Mouse (Mus musculus) kidney, adult 9 months (tissue): ENCODE results near the gene Gm8439.
"Not testable (repeated sequence)": the region's sequence is repeated elsewhere in the genome, so short reads cannot be mapped to it uniquely, and the experiment has no call there.

Source experiments
- DNase-seq: peaks from one replicate; pipeline ENCODE4 v3.0.0; 2022

Gene Gm8439

DNA sequence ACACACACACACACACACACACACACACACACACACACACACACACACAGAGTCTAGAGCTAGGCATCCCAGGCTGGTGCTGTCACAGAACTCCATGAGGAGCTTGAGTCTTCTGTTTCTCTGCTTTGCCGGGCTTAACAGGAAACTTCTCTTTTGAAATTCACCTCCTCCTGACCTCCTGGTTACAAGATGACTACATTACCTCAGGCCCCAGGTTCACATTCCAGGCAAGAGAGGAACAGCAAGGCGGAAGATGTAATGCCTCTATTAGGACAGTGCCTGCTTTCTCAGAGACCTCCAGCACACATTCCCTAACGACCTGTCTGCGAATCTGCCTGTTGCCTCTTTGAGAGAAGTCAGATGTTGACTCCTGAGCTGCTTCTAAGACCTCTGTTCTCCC lies at the start of gene Gm8439:
Gm8439 (plus strand) TSS at position 301 of the 400 bp plus-strand sequence.
- DNase-seq = no peak

DNA sequence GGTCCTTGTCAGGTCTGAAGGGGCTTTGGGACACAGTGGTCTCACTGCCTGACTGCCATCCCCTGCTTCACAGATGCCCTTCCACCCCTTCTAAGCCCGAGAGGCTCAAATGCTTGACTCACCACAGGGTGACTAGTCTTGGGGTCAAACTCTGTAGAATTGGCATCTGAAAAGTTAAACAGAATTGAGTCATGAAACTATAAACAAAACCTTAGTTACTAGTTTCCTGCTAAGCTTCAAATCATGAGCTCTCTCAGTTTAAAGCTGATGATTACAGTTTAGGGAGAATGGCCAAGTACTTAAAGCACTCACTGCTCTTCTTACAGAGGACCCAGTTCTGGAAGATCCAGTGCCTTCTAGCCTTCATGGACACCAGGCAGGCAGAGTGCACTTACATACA lies 43.6 kb upstream of the Gm8439 start:
- DNase-seq = no peak

DNA sequence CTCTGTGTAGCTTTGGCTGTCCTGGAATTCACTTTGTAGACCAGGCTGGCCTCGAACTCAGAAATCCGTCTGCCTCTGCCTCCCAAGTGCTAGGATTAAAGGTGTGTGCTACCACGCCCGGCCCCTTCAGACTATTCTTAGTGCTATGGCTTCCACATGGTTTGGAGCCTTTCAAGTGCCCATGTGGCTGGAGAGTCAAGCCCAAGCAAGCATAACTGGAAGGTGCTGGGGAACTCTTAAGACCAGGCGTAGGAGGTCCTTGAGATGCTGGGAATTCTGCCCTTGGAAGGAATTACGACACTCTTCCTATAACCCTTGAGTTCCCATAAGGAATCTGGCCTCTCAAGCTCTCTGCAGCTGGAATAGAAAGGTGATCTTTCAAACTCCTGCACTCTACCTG lies 32.0 kb upstream of the Gm8439 start:
- no peak for DNase-seq

DNA sequence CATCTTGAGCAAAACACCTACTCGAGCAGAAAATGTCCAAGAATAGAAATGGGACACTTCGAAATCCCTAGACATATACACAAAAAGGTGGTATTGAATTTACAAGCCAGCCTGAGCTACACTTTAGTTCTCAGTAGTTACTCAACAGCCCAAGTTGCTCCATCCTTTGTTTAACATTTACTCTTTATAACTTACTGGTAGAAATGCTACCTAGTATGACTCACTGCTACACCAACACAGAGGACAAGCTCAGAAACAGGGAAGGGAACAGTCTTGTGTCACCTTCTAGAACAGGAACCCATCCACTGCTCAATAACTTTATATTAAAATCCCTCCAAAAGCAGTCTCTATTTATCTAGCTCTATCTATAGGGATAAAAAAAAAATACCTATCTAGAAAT lies 22.8 kb upstream of the Gm8439 start:
- peak; percentile 40 for DNase-seq

DNA sequence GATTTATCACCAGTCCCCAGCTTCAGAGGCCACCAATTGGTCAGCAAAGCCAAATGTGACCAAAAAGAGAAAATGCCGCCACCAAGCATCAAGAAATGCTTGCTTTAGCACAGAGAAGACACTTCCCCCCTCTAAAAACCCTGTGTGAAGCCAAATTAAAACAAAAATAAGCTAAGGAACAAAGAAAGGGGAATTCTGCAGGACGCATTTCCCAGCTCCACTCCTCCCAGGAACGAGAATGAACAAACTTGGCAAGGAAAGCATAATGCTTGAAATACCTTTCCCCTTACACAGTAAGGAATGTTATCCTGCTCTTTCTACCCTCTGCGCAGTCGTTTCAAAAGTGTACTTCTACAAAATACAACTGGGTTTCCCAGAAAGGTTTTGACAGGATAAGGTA lies 20.5 kb upstream of the Gm8439 start:
- DNase-seq = peak; percentile 44

DNA sequence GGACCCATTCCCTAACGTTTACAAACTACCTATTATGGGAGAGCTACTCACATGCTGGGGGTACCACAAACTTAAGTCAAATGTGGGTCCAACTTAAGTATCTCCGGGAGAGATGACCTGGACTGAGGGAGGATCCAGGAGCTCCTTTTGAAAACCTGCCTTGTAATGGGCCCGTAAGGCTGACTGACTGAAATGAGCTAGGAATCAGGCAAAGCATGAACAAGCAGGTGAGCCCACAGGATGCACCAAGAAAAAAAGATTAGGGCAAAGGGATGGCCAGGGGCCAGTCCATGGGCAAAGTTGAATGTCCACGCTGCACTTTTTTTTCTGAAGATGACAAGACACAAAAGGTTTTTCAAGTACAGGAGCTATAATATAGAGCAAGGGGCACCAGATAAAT lies 19.5 kb upstream of the Gm8439 start:
- DNase-seq = peak; percentile 69

DNA sequence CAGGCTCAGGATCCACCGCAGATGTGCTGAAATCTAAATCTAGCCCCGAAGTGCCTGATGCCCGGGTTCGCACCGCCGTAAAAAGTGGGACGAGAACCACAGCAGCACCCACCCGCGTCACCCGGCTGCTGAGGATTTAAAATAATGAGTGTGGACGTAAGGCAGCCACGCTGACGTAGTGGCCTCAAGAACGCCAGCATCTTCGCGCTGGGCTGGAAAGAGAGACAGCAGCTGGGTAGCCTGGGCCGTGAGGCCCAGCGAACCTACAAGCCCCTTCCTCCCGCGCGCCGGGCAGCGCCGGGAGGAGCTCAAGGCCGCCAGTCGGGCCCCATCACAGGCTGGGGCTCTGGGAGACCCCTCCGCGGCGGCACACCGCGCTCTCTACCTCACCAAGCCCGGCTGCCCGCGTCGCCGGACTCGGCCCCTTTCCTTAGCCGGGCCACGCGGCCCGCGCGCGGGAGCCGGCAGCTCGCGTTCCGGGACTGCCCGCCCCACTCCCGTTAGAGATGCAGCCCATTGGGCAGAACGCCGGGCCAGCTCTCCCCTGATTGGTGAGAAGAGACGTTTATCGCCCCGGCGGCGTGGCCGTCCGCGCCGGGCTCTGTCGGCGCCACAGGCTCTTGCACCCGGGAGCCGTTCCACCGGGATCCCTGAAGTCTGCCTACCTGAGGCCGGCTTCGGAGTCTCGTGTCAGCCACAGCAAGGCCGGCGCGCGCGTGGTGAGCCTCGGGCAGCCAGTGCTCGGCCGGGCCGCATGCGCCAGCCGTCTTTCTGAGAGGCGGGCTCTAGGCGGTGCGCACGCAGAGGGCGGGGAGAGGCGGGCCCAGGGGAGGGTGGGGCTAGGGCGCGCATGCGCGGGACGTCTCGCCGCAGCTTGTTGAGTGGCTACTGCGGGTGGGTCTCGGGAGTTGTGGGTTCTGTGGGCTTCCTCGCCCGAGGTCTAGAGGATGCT lies 18.8 kb upstream of the Gm8439 start, which contains the start of gene Ctps:
Ctps (minus strand) TSS at position 791 of the 952 bp plus-strand sequence.
- peak; percentile 95 for DNase-seq

DNA sequence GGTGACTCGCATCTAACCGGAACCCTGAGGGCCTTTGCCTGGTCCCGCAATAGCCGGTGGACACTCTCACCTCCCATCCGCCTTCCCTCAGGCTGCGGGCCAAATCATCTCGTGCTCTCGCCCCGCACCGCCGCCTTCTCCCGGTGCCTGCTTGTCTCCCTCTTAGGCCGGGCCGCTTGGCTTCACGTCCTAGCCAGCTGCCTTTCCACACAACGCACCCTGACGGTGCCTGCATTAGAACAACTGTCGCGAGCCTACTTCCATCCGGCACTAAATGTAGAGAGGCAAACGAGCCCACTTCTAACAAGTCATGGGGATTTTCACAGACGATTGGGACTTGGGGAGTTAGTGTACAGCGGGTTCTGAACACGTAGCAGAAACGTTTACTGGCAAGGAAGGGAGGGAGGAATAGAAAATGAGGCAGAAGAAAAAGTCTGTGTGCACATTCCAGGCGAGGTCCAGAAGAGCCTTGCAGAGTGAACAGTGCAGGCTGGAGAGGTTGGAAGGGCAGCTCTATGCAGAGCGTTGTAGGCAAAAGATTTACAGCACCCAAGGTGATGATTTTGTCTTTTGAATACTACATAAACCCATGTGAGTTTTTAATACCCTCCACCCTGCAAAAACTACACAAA lies 18.0 kb upstream of the Gm8439 start:
- DNase-seq = no peak

DNA sequence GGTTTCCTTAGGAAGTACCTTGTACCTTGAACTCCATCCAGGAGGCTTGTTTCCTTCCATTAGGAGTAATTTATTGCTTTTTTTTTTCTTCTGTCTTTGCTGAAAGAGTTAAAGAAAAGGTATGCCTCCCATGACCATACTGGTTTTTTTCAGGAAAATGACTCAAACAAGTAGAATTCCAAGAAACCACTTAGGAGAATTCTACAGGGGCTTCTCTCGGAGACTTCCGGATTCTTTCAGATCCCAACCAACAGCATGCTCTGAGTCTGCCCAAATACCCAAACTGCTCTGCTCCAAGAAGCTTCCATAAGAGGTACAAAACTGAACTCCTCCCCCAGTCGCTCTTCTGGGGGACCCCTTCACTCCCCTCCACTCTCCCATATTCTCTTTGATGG lies 17.5 kb upstream of the Gm8439 start:
- peak; percentile 52 for DNase-seq

DNA sequence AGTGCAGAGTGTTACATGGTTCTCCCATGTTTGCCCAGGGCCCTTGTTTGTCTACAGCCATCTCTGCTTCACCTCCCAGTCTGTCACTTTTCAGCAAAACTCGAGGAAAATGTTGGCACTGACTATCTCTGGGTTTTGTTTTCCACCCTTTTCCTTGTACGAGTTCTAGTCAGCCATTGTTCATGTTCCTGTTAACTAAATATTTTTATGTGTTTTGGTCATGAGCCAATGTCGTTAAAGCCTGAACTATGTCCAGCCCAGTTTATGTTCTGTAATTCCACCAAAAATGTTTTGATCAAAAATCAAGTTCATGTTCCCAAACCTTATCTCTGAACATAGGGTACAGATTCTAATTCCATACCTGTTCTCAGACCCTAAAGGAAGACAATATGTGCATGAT lies 16.9 kb upstream of the Gm8439 start:
- DNase-seq = no peak

DNA sequence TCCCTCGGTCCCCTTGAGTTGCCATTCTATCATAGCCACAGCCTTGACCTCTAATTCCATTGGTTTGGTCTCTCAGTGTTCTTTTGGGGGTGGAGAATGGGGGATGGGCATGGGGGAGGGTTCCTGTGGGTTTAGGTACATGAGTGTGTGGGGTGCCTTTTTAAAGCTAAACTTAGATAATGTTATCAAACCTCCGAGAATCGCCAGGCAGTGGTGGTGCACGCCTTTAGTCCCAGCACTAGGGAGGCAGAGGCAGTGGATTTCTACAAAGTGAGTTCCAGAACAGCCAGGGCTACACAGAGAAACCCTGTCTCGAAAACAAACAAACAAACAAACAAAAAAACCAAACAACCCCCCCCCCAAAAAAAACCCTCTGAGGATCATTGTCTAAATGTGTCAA lies 7.7 kb upstream of the Gm8439 start:
- no peak for DNase-seq

DNA sequence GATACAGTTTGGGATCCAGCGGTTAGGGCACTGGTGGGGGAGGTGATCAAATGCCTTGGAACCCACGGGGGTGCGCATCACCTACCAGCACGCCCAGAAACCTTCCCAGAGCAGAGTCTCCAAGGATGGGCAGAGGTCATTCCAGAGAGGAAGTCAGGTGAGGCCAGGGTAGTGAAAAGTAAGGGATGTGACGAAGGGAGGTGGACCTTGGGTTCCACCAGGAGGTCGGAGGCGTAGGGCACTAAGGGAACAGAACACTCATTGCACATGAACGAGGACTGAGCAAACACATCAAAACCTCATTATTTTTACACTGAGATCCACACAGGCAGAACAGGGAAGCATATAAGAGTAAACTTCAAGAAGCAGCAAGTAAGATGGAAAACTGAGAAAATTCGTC lies 6.8 kb upstream of the Gm8439 start:
- no peak for DNase-seq

DNA sequence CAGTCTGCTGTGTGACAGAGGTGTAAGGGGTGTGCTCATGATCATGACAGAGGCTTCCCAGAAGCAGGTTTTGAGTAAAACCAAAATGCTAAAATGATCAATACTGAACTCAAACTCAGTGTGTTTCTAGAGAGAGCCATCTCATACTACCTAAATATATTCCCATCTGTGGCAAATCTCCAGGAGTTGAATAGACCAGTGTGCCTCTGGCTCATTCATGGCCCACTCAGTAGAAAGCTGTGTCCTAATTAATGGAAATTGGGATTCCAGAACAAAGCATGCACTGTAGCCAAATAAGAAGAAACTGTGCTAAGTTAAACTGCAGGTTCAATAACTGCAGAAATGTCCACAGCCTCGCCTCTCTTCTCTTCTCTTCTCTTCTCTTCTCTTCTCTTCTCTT lies 1.6 kb upstream of the Gm8439 start:
- no peak for DNase-seq

DNA sequence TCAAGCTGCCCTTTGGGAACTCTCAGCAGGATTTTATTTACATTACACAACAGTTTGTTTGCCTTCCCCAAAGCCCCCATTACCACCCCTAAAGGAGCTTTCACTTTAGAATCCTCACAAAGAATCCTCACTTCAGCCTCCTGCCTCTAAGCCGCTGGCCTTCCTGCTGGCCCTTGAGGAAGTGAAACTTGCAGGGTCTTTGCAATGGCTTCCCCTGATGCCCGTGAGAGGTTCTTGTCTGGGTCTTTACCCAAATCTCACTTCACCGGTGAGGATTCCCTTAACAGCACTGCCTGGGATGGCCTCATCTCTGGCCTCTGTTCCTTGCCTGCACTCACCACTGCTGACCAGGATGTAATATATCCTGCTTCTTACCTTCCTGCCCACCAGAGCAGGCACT lies 525 bp downstream of the Gm8439 start:
- DNase-seq = no peak

DNA sequence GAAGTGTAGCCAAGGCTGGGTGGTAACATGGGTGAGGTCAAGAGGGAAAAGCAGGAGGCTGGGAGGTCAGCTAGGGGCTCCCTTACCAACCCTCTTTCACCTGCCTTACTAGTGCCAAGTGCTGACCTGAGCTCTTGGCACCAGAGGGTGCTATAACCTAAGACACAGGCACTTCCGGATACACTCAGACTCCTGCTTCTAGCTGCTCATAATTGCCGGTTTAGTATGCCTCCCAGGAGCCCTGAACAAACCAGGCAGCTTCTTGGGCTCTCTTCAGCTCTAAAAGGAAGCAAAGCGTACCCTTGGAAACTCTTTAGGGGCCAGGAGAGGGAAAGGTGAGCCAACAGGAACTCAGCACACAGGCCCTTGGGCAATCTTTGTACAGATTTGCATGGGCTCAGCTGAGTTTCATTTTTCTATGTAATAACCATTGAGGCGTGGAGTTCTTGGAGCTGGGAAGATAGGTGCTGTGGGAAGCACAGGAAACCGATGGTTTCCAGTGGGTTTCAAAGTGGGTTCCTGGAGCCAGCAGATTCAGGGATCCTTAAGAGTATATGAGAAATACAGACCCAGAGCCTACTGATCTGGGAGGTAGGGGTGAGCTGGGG lies 1.4 kb downstream of the Gm8439 start:
- peak; percentile 82 for DNase-seq

DNA sequence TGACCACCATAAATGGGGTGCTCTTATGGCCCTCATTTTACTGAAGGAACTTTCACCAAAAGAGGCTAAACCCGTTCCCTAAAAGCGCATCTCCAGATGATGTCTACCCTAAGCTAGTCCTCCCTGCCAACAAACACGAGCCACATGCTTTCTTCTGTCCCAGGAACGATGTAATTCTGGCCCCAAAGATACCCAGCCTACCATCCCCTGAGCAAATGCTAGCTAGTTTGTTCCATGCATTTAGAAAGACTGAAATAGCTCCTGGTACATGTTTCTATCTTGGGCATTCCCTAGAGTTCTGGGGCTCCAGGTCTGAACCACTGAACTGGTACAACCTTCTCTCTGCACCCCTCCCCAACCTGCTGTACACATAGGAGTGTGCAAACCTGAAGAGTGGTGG lies 2.4 kb downstream of the Gm8439 start:
- no peak for DNase-seq

DNA sequence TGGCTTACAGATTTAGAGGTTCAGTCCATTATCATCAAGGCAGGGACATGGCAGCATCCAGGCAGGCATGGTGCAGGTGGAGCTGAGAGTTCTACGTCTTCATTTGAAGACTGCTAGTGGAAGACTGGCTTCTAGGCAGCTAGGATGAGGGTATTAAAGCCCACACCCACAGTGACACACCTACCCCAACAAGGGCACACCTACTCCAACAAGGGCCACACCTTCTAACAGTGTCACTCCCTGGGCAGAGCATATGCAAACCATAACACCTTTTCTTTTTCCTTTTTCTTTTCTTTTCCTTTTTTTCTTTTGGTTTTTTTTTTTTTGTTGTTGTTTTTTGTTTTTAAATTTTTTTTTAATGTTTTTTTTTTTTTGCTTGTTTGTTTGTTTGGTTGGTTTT lies 7.7 kb downstream of the Gm8439 start:
- not testable (repeated sequence) for DNase-seq

DNA sequence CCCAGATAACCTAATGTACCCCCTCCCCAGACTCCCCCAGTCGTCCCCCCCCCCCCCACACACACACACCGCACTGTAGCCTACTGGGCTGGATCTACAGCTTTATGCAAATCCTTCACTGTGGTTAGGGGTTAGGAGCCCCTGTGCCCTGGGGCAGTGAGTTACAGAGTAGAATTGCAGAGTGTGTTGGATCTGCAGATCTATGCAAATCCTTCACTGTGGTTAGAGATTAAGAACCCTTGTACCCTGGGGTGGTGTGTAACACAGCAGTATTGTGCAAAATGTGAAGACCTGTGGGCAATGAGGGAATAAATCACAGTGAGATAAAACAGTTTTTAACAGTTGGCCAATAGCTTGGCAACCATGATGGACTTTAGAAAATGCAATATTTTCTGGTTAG lies 10.4 kb downstream of the Gm8439 start:
- peak; percentile 72 for DNase-seq

DNA sequence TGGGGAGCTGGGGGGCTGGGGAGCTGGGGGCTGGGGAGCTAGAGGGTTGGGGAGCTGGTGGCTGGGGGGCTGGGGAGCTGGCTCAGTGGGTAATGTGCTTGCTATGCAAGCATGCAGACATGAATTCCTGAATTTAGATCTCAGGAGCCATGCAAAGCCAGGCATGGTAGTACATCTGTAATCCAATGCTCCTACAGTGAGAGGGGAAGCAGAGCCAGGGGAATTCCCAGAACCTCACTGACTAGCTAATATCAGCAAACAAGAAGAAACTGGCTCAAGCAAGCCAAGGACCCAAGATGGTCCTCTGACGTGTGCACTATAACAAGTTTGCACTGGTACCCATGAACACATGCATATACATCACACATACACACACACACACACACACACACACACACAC lies 13.2 kb downstream of the Gm8439 start:
- no peak for DNase-seq

DNA sequence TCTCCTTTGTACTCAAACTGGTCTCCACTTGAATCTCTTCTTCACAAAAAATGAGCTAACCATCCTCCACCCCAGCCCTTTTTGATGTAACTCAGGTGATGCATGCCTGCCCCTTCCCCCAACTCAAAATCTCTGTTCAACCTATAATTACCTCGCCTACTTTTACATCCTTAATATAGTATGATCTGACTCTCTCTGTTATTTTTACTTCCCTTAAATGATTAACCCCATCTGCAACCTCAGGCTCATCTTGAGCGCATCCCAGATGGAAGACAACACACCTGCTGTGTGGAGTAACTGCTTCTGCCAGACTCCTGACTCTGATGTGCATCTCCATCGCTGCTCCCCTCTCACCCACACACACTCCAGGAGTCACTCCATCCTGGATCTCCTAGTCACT lies 14.1 kb downstream of the Gm8439 start:
- no peak for DNase-seq

DNA sequence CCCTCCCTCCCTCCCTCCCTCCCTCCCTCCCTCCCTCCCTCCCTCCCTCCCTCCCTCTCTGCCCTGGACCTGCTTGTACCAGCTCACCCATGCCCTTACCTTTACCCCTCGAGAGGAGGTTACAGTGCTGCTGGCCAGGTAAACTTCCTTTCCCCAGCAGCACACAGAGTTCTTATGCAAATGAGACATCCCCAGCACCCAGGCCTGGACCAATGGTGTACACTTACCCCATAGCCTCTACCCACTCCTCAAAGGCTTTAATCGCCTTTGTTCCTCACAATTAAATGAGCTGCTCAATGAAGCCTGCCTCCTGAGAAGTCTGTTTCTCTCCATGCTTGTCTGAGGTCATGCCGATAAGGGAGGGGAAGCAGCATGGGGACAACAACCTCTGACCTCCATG lies 18.4 kb downstream of the Gm8439 start:
- DNase-seq = peak; percentile 23

DNA sequence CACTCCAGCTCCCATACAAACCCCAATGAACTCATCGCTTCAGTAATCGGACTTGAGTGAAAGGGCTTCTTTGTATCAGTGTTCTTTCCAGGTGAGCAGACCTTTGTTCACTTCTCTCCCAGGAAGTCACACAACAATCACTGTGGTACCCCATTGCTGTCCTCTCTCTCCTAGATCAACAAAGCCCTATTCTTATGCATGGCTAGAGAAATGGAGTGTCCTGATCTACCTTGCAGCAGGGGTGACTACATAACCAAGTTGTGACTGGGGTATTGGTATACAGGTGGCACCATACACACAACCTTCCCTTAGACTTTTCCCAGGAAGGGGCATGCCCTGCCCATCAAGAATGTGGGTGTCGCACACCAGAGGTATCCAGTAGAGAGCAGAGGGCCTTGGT lies 22.5 kb downstream of the Gm8439 start:
- no peak for DNase-seq

DNA sequence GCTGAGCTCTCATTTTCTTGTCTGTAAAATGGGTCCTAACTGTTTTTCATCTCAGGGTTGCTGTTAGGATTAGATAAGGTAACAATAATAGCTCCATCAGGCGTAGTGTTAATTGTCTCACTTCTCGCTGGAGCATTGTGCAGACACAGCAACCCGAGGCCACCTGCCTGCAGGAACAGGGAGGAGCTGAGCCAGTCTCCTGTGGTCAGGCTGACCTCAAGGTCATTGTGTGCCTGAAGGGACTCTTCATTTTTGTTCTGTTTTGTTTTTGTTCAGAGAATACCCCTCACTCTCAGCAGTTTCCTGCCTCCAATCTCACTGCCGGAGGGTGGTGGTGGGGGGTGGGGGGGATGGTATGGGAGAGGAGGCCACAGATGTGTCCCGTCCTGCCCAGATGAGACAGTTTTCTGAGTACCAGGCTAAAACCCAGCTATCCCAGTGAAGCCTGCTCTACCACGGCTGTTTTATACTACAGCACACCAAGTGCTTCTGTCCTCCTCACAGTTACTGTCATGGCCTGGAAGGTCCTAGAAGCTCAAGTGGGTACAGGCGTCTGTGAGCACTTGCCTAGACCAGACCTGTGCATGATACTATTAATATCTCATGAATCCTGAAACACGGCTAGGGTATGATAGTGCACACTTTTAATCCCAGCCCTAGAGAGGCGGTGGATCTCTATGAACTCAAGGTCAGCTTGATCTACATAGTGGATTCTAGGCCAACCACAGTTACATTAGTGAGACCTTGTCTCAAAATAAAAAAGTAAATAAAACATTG lies 23.9 kb downstream of the Gm8439 start:
- no peak for DNase-seq
